Mouse (Mus musculus): Measurements from ENCODE around the gene Sh2b1.

DNA sequence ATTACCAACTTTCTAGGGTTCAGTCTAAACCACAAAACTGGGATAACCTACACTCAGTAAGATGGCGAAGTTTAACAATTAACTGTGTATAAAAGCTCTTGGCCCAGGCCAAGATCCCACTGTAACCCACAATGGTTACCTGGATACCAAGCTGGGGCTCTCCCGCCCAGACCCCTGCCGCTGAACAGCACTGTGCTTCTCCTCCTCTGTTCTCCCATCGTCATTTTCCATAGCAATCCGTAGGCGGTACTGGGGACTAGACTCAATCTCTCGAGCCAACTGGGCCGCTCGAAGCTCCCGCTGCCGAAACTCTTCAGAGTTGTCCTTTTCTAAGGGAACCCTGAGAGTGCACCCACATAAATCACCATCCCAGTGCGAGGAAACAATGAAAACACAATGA lies 22.7 kb upstream of the Sh2b1 start:
- no peak for TF ChIP-seq USF1 (IDR thresholded peaks at IDR 0.05; ENCODE audit: low read depth)
- no peak for TF ChIP-seq POLR2A (IDR thresholded peaks at IDR 0.05; ENCODE audit: insufficient read length, low read depth)
- TF ChIP-seq CEBPB (IDR thresholded peaks at IDR 0.05; ENCODE audit: insufficient read depth, poor library complexity, severe bottlenecking): no peak
- no peak for TF ChIP-seq E2F4 (IDR thresholded peaks at IDR 0.05; ENCODE audit: insufficient read depth)
- no peak for TF ChIP-seq MYOD1 (IDR thresholded peaks at IDR 0.05; ENCODE audit: control insufficient read depth in 1 of 3, insufficient read length in 2 of 3, low read depth in 2 of 3)
- no peak for TF ChIP-seq MAX (IDR thresholded peaks at IDR 0.05; ENCODE audit: low read depth)
- no peak for TF ChIP-seq TCF12 (IDR thresholded peaks at IDR 0.05; ENCODE audit: insufficient read depth, poor library complexity, severe bottlenecking)
- no peak for TF ChIP-seq SRF (IDR thresholded peaks at IDR 0.05; ENCODE audit: control insufficient read depth, insufficient read length, low read depth)
- no peak for TF ChIP-seq POLR2AphosphoS2 (IDR thresholded peaks at IDR 0.05; ENCODE audit: insufficient read length, low read depth)
- TF ChIP-seq MYOG (IDR thresholded peaks at IDR 0.05; ENCODE audit: control insufficient read depth in 1 of 3, insufficient read depth in 1 of 3, insufficient read length in 2 of 3, low read depth in 2 of 3): no peak
